Mouse (Mus musculus): Measurements from ENCODE around the gene Cep78. TPM values are rescaled to one million over a fixed set of nuclear protein-coding genes. Genes with fewer than 3 reads are reported as not detected.
A peak's percentile ranks its signal among the peaks of the same experiment; 100 is the strongest.
"Not testable (repeated sequence)": the region's sequence is repeated elsewhere in the genome, so short reads cannot be mapped to it uniquely, and the experiment has no call there.

The Cep78 gene
- polyA plus RNA-seq (2015; fragmentation: Nextera tagmentation; extraction: Ambion mirVana), result 22.2 and 27.3 TPM in 2 replicates

DNA sequence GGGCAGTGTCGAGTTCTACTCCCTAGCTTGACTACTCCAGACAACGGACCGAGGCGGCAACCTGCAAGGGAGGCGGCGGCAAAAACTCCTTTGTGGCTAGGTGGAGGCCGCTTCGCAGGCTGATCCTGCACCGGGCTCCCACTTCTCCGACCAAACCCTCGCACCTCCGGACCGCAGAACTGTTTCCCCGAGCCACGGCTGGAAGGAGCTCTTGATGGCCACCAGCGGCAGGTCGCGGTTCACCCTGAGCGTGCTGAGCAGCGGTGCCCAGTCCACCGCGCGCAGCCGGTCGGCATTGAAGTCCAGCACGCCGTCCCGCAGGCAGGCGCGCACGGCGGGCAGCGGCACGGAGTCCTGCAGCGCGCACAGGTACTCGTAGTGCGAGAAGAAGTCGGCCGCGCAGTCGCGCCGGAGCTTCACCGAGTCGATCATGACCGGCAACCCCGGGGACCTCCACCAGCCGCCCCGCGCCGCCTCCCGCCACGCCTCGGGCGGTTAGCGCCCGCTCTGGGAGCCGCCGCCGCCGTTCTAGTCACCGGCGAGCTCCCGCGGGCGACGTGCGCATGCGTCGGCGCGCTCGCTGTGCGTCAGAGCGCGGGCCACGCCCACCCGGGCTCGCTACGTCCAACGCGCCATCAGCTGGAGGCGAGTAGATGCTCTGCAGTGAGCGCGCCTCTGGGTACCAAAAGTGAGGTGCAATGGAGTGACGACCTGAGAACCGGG lies at the start of gene Cep78:
TSS of gene Cep78 (minus strand) at position 541 of the 723 bp plus-strand sequence.
- WGBS, result under 1% methylated on average over 86 of the region's 88 CpGs
- Histone ChIP-seq H3K4me2 (replicated peaks) (peak within 1 kb of the TSS; percentile 90), H3K27ac (replicated peaks) (peak within 1 kb of the TSS; percentile 79)

DNA sequence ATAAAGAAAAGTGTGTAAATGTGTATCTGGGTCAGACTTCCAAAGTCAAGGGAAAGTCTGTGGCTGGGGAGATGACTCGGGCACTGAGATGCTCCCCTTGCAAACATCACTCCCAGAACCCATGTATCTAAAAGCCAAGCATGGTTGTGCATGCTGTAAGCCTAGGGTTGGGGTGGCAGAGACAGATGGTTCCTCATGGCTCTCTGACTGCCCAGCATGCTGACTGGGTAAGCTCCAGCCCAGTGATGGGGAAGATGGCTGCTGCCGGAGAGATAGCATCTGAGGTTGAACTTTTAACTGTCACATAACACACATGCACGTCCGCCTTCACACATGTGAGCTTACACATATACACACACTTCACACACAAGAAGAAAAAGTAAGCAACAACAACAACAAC lies 46.5 kb upstream of the Cep78 start:
- Histone ChIP-seq H3K9ac (no peak overlapping the region), H3K9me3 (replicated peaks) (no peaks in the 10 kb centered on the region), H3K27ac (replicated peaks) (no peak overlapping the region), H3K4me2 (replicated peaks) (no peak overlapping the region), H3K4me1 (no peaks in the 10 kb centered on the region), H3K27me3 (no peaks in the 10 kb centered on the region), H3K4me3 (replicated peaks) (no peak overlapping the region), H3K36me3 (no peaks in the 10 kb centered on the region)
- WGBS, result 88% methylated on average over 4 of the region's 4 CpGs
- no peak for ATAC-seq (ENCODE audit: insufficient number of reproducible peaks, low FRiP score, low TSS enrichment, low read depth)

More for the DNA sequence above, at the start of gene Cep78:
- H3K36me3 ChIP-seq, result peaks cover 3% of the 10 kb centered on the region; the same call in 1 of the 2 replicates
- peak; percentile 89 for ATAC-seq (ENCODE audit: insufficient number of reproducible peaks, low FRiP score, low TSS enrichment, low read depth)
- no peaks in the 10 kb centered on the region for H3K27me3 ChIP-seq
- no peaks in the 10 kb centered on the region for H3K9me3 ChIP-seq (replicated peaks)
- peak within 1 kb of the TSS; percentile 85 for H3K4me3 ChIP-seq (replicated peaks)
- H3K9ac ChIP-seq, result peak within 1 kb of the TSS; percentile 70
- H3K4me1 ChIP-seq, result peaks cover 4% of the 10 kb centered on the region; the same call in 1 of the 2 replicates

DNA sequence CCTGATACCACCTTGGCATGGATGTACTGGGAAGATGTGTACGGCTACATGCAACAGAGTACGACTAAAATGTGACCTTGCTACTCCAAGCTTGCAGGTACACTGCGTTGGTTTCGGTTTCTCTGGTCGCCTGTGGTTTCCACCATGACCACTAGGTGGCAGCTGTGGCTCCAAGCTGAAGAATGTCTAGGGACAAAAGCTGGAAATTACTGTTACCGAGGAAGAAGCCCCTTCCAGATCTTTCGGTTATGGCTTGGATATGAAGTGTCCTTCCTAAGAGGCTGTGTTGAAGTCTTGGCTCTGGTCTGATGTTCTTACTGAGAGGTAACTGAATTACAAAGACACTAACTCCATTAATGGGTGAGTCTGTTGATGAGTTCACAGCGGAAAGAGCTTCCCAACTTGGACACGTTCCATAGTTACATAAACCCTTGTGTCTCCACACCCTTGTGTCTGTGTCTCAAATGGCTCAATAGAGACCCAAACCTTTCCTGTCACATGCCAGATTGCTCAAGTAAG lies 44.5 kb upstream of the Cep78 start:
- not testable (repeated sequence) for H3K27ac ChIP-seq (replicated peaks); H3K9me3 ChIP-seq (replicated peaks); ATAC-seq (ENCODE audit: insufficient number of reproducible peaks, low FRiP score, low TSS enrichment, low read depth); H3K9ac ChIP-seq; H3K4me1 ChIP-seq; H3K27me3 ChIP-seq; H3K36me3 ChIP-seq
- Histone ChIP-seq H3K4me2 (replicated peaks) (peak overlapping the region; percentile 45), H3K4me3 (replicated peaks) (peak overlapping the region; percentile 38)
- 26% methylated on average over 7 of the region's 9 CpGs for WGBS

DNA sequence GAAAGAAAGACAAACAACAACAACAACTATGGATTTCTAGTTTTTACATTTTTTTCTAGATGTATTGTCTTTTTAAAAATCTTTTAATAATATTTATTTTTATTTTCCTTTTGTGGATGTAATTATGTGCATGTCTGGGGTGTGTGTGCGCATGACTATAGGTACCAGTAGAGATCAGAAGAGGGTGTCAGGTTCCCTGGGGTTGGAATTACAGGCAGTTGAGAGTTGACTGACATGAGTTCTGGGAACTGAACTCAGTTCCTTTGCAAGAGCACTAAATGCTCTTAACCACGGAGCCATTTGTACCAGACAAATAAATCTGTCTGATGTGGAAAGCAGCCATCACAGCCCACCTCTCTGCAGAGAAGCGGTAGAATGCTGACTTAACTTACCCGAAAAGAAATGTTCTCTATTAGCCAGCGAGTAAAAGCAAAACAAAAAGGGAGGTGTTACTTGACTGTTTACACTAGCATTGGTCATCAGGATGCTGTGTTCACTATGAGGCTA lies 44.0 kb upstream of the Cep78 start:
- Histone ChIP-seq H3K9ac (no peak overlapping the region), H3K36me3 (no peaks in the 10 kb centered on the region), H3K27me3 (no peaks in the 10 kb centered on the region), H3K4me3 (replicated peaks) (peak overlapping the region; percentile 38), H3K4me2 (replicated peaks) (peak overlapping the region; percentile 45), H3K9me3 (replicated peaks) (no peaks in the 10 kb centered on the region), H3K27ac (replicated peaks) (no peak overlapping the region), H3K4me1 (no peaks in the 10 kb centered on the region)
- ATAC-seq (ENCODE audit: insufficient number of reproducible peaks, low FRiP score, low TSS enrichment, low read depth), result no peak
- 45% methylated on average over 5 of the region's 5 CpGs for WGBS

GRCm38 (mm10) chr19:16027876-16028670 lies 43.3 kb upstream of the Cep78 start:
- ATAC-seq (ENCODE audit: insufficient number of reproducible peaks, low FRiP score, low TSS enrichment, low read depth), result no peak
- WGBS, result 77% methylated on average over 14 of the region's 15 CpGs
- no peaks in the 10 kb centered on the region for H3K36me3 ChIP-seq
- H3K4me2 ChIP-seq (replicated peaks), result no peak overlapping the region
- H3K4me1 ChIP-seq, result no peaks in the 10 kb centered on the region
- H3K27me3 ChIP-seq, result no peaks in the 10 kb centered on the region
- no peak overlapping the region for H3K9ac ChIP-seq
- no peak overlapping the region for H3K27ac ChIP-seq (replicated peaks)
- H3K4me3 ChIP-seq (replicated peaks), result no peak overlapping the region
- no peaks in the 10 kb centered on the region for H3K9me3 ChIP-seq (replicated peaks)

DNA sequence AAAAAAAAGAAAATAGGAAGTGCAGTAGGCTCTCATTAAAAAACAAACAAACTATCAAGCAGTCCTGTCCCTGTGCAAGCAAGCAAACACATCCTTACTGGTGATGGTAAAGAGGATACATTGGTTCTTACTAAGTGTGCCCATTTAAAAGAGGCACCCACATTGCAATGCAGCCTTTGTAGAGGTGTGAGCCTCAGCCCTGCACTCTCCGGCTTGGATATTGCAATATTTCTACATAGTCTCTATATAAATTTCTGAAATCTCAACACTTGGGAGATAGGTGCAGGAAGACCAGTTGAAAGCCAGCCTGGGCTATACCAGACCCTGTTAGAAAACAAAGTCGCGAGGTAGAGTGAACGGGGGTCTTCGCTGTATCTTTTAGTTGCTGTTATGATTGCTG lies 41.5 kb upstream of the Cep78 start:
- WGBS, result 92% methylated on average over 5 of the region's 5 CpGs
- peaks cover 11% of the 10 kb centered on the region for H3K4me1 ChIP-seq

DNA sequence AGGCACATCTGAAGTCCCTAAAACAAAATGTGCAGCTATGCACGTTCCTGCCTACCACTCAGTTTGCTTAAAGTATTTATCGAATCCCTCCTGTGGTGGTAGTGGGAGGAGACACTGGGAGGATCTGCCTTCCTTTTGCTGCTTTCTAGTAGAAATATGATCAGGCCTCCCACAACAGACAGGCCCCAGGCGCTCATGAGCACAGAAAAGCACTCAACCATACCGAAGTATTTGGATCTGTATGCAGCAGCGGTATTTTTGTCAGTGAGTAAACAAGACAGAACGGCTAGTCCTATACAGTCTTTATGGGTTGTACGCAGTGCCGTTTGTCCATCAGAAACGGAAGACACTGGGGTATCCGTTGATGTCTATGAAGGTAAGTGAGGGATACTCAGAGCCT lies 37.4 kb upstream of the Cep78 start:
- 35% methylated on average over 10 of the region's 10 CpGs for WGBS
- Histone ChIP-seq H3K9me3 (replicated peaks) (no peaks in the 10 kb centered on the region), H3K27me3 (no peaks in the 10 kb centered on the region), H3K4me3 (replicated peaks) (no peak overlapping the region), H3K9ac (no peak overlapping the region), H3K4me2 (replicated peaks) (peak overlapping the region; percentile 29), H3K36me3 (no peaks in the 10 kb centered on the region), H3K4me1 (peaks cover 11% of the 10 kb centered on the region), H3K27ac (replicated peaks) (peak overlapping the region; percentile 49)
- ATAC-seq (ENCODE audit: insufficient number of reproducible peaks, low FRiP score, low TSS enrichment, low read depth), result peak; percentile 29; the same call in 1 of the 2 replicates

More for the DNA sequence above, 41.5 kb upstream of the Cep78 start:
- Histone ChIP-seq H3K9me3 (replicated peaks) (no peaks in the 10 kb centered on the region), H3K27me3 (no peaks in the 10 kb centered on the region), H3K4me3 (replicated peaks) (no peak overlapping the region), H3K9ac (no peak overlapping the region), H3K36me3 (no peaks in the 10 kb centered on the region), H3K27ac (replicated peaks) (no peak overlapping the region), H3K4me2 (replicated peaks) (no peak overlapping the region)
- ATAC-seq (ENCODE audit: insufficient number of reproducible peaks, low FRiP score, low TSS enrichment, low read depth), result no peak

DNA sequence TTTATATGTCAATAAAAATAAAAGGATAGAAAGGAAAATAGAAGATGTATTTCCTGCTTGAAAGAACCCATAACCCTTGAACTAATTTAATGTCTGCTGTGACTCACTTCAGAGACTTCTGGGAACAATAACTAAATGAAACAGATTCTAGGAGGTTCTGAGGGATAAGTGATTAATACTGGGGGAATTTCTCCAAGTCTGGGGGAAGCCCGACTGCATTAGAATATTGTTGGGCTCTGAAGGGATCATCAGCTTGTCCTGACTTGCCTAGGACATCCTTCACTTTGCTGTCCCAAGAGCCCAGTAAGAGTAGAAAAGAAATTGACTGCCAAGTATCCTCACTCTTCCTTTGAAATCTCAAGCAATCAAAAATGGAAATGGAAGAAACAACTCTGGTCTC lies 31.4 kb upstream of the Cep78 start:
- WGBS, result 31% methylated on average over 1 of the region's 1 CpGs
- Histone ChIP-seq H3K4me3 (replicated peaks) (no peak overlapping the region), H3K4me1 (no peaks in the 10 kb centered on the region), H3K9ac (no peak overlapping the region), H3K36me3 (no peaks in the 10 kb centered on the region), H3K27ac (replicated peaks) (no peak overlapping the region), H3K4me2 (replicated peaks) (no peak overlapping the region), H3K27me3 (no peaks in the 10 kb centered on the region), H3K9me3 (replicated peaks) (no peaks in the 10 kb centered on the region)
- no peak for ATAC-seq (ENCODE audit: insufficient number of reproducible peaks, low FRiP score, low TSS enrichment, low read depth)

GRCm38 (mm10) chr19:16015191-16015968 lies 30.6 kb upstream of the Cep78 start:
- H3K4me3 ChIP-seq (replicated peaks), result no peak overlapping the region
- no peak overlapping the region for H3K4me2 ChIP-seq (replicated peaks)
- no peak overlapping the region for H3K27ac ChIP-seq (replicated peaks)
- H3K9me3 ChIP-seq (replicated peaks), result no peaks in the 10 kb centered on the region
- 70% methylated on average over 10 of the region's 10 CpGs for WGBS
- no peaks in the 10 kb centered on the region for H3K36me3 ChIP-seq
- H3K4me1 ChIP-seq, result no peaks in the 10 kb centered on the region
- H3K27me3 ChIP-seq, result no peaks in the 10 kb centered on the region
- H3K9ac ChIP-seq, result no peak overlapping the region
- ATAC-seq (ENCODE audit: insufficient number of reproducible peaks, low FRiP score, low TSS enrichment, low read depth), result no peak

DNA sequence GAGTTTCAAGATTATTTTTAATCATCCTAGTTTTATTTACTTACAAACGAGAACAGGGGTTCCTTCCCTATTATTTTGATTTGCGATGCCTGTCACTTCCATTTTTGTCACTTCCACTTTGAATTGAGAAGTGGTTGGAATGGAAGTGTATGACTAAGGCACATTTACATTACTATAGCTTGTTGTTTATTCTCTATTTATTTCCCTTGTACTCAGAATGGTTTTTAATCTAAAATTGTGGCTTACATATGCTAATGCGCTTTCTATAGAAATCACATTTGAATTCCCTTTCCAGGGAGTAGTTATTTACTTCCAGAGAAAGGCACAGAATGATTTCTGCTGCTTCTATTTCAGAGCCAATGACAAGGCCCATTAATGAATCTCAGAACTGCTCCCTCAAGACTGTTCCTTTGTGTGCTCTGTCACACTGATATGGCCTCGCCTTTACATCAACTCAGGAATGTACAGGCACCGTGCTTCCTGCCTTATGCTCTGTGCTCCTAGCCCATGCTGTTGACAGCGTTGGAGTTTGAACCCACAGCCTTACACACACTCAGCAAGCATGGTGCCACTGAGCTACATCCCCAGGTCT lies 25.1 kb upstream of the Cep78 start:
- H3K9ac ChIP-seq, result no peak overlapping the region
- WGBS, result 72% methylated on average over 6 of the region's 6 CpGs
- no peaks in the 10 kb centered on the region for H3K4me1 ChIP-seq
- no peak overlapping the region for H3K27ac ChIP-seq (replicated peaks)
- H3K4me3 ChIP-seq (replicated peaks), result no peak overlapping the region
- no peaks in the 10 kb centered on the region for H3K27me3 ChIP-seq
- H3K36me3 ChIP-seq, result no peaks in the 10 kb centered on the region
- ATAC-seq (ENCODE audit: insufficient number of reproducible peaks, low FRiP score, low TSS enrichment, low read depth), result no peak
- H3K4me2 ChIP-seq (replicated peaks), result no peak overlapping the region
- H3K9me3 ChIP-seq (replicated peaks), result no peaks in the 10 kb centered on the region

Data from embryonic facial prominence, embryonic 15.5 days (tissue).